Mouse (Mus musculus) C2C12 (cell line): ENCODE data around the gene Nyx. TPM values are rescaled to one million over a fixed set of nuclear protein-coding genes. Genes with fewer than 3 reads are reported as not detected.
"Not testable (repeated sequence)": the region's sequence is repeated elsewhere in the genome, so short reads cannot be mapped to it uniquely, and the experiment has no call there.

Experiments
- H3K27me3 ChIP-seq: one replicate; pipeline ENCODE4 v1.6.1; 2011; ENCODE audit not compliant: control insufficient read depth, insufficient read depth, insufficient read length
- H3K36me3 ChIP-seq: one replicate; pipeline ENCODE4 v1.6.1; 2011; ENCODE audit not compliant: control insufficient read depth, insufficient read depth
- H3K4me3 ChIP-seq: one replicate; pipeline ENCODE4 v1.5.1; 2011; ENCODE audit warnings: mild to moderate bottlenecking, control low read depth; ENCODE audit not compliant: poor library complexity, insufficient read depth, severe bottlenecking
- H3K79me2 ChIP-seq: one replicate; pipeline ENCODE4 v1.6.1; 2011; ENCODE audit not compliant: control insufficient read depth, insufficient read depth
- H3K79me3 ChIP-seq: one replicate; pipeline ENCODE4 v1.6.1; 2011; ENCODE audit warnings: low read depth, control low read depth
- H3ac ChIP-seq: one replicate; pipeline ENCODE3; 2011; ENCODE audit warnings: low read depth; ENCODE audit not compliant: control insufficient read depth, insufficient read length
- CEBPB ChIP-seq: IDR thresholded peaks from one replicate; pipeline ENCODE4 v1.6.1; 2011; ENCODE audit warnings: low read depth, mild to moderate bottlenecking, control low read depth, moderate library complexity
- CTCF ChIP-seq: IDR thresholded peaks from one replicate; pipeline ENCODE4 v1.5.1; 2011; ENCODE audit not compliant: control insufficient read depth, insufficient read depth, insufficient read length
- FOSL1 ChIP-seq: IDR thresholded peaks from one replicate; pipeline ENCODE4 v1.8.0; 2011; ENCODE audit warnings: mild to moderate bottlenecking, low read length; ENCODE audit not compliant: poor library complexity, insufficient read depth, severe bottlenecking
- MAX ChIP-seq: IDR thresholded peaks from one replicate; pipeline ENCODE4 v1.6.1; 2011; ENCODE audit warnings: mild to moderate bottlenecking, control low read depth
- MYOD1 ChIP-seq: IDR thresholded peaks from one replicate; pipeline ENCODE4 v1.6.1; 2011; ENCODE audit warnings: low read depth; ENCODE audit not compliant: control insufficient read depth, insufficient read length
- MYOG ChIP-seq: IDR thresholded peaks from one replicate; pipeline ENCODE4 v1.6.1; 2011; ENCODE audit not compliant: control insufficient read depth, insufficient read length; ENCODE audit errors: extremely low read depth
- USF1 ChIP-seq: IDR thresholded peaks from one replicate; pipeline ENCODE4 v1.6.1; 2011; ENCODE audit warnings: low read depth, mild to moderate bottlenecking, control low read depth, moderate library complexity
- long read RNA-seq, 2 experiments: library from polyadenylated mRNA; unstranded; transcript quantifications; one replicate each; pipeline ENCODE4 v2.0.0; 2019 to 2020
- polyA plus RNA-seq: library from polyadenylated mRNA; unstranded; fragments of >200 nt; fragmentation: generic; extraction: Trizol; gene quantifications from one replicate; pipeline ENCODE4 v1.2.1, GENCODE M21; 2012; ENCODE audit warnings: missing spikeins

The Nyx gene
- polyA plus RNA-seq, result 0.01 TPM
- long read RNA-seq, experiment 1, result 0 reads
- long read RNA-seq, experiment 2, result 0 reads

DNA sequence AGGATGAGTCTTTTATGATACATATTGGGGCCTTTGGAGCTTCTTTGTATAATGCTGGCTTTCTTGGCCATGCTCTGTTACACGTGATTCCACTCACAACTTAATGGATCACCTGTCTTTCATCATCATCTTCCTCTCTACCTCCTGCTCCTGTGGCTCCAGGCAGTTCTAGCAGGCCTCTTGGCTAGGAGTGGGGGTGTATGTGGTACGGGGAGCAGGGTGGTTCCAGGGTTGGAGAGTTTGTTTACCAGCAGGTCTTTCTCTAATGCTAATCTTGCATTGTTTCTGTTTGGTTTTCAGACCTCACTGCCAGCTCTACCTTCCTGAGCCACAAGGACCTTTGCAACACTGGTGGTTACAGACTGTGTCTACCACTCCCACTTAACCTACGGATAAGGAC, at the start of gene Nyx:
Gene Nyx, plus strand, starts transcription at position 301 of the 400 bp plus-strand sequence.
- Histone ChIP-seq H3K27me3 (no peaks in the 10 kb centered on the region), H3ac (no peak within 1 kb of the TSS), H3K79me3 (no peaks in the 10 kb centered on the region), H3K79me2 (no peaks in the 10 kb centered on the region), H3K36me3 (no peaks in the 10 kb centered on the region), H3K4me3 (no peak within 1 kb of the TSS)
- TF ChIP-seq MYOG (no peak), CEBPB (no peak), FOSL1 (no peak), USF1 (no peak), MYOD1 (no peak), MAX (no peak), CTCF (no peak)

DNA sequence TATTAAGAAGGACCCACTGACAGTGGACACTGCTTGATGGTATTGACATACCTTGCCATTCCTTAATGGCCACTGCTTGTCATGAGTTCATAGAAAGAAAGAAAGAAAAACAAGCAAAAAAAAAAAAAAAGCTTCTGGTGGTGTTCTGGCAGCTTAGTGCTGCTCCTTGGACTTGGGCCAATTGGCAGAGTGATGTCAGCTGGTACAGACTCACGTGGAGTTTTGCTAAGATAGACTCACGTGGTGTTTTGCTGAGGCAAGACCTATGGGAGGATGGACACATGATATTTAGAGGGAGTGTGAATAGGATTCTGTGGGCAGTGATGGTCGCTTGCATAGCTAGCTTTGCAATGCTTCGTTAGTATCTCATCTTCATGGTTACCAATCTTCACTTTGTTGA, 43.9 kb upstream of the Nyx start:
- Histone ChIP-seq H3K4me3 (no peak overlapping the region), H3K36me3 (no peaks in the 10 kb centered on the region), H3ac (no peak overlapping the region), H3K79me3 (no peaks in the 10 kb centered on the region), H3K27me3 (no peaks in the 10 kb centered on the region), H3K79me2 (no peaks in the 10 kb centered on the region)
- no peak for TF ChIP-seq MAX
- no peak for TF ChIP-seq MYOD1
- TF ChIP-seq MYOG, result no peak
- no peak for TF ChIP-seq CTCF

DNA sequence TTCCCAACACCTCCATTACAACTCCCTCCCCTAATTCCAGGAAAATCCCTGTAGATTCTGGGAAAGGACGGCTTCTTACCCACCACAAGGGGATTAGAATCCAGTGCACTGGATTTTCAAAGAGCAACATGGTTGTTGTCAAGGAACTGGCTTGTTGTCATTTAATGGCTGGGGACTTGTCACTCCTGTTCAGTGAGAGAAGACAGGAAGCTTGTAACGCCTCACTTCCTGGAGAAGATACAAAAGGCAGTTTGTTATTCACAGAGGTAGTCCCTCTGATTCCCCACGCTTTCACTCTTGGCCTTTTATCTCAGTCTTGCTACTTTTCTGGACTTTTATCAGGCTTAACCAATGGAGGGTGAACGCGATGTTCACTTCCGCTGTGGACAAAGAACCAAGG, 34.5 kb upstream of the Nyx start:
- no peak overlapping the region for H3ac ChIP-seq
- H3K4me3 ChIP-seq, result no peak overlapping the region
- no peaks in the 10 kb centered on the region for H3K79me2 ChIP-seq
- H3K79me3 ChIP-seq, result no peaks in the 10 kb centered on the region
- H3K36me3 ChIP-seq, result no peaks in the 10 kb centered on the region
- no peaks in the 10 kb centered on the region for H3K27me3 ChIP-seq
- TF ChIP-seq FOSL1, result no peak
- TF ChIP-seq CEBPB, result no peak
- no peak for TF ChIP-seq MYOG
- TF ChIP-seq MYOD1, result no peak
- TF ChIP-seq MAX, result no peak
- no peak for TF ChIP-seq CTCF
- no peak for TF ChIP-seq USF1

DNA sequence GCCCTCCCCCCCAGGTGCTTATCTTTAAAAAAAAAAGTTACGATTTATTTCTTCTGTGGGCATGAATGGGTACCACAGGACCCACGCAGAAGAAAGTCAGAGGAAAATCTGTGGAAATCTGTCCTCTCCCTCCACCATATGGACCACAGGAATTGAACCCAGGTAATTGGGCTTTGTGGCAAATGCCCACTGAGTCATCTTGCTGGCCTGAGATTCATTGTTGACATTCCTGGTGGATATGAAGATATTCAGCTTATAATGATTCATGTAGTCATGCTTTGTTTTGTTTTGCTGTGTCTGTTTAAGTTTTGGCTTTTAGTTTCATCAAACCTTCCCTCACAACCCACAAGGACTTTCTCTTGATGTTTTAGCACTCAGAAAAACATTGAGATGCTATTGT, 29.9 kb upstream of the Nyx start:
- not testable (repeated sequence) for H3ac ChIP-seq, H3K27me3 ChIP-seq, H3K79me2 ChIP-seq, H3K36me3 ChIP-seq, H3K79me3 ChIP-seq, H3K4me3 ChIP-seq

DNA sequence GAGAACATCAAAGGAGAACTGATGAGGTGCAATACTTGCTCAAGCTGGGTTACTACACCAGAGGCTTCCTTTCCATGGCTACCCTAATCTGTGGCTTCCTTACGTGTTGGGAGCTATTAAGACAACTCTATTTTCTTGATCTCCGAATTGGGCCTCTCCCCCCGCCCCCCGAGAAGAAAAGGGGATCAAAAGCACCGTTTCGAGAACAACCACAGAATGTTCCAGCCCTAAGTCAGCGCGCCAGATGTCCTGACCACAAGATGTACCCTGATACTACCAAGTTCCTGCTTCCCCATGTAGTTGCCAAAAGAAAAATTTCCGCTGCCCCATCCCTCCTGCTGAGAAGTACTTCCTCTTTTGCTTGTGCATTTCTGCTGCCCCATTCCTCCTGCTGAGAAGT, 9.4 kb upstream of the Nyx start:
- H3K4me3 ChIP-seq, H3ac ChIP-seq, H3K36me3 ChIP-seq, H3K79me3 ChIP-seq, H3K79me2 ChIP-seq, H3K27me3 ChIP-seq: not testable (repeated sequence)

DNA sequence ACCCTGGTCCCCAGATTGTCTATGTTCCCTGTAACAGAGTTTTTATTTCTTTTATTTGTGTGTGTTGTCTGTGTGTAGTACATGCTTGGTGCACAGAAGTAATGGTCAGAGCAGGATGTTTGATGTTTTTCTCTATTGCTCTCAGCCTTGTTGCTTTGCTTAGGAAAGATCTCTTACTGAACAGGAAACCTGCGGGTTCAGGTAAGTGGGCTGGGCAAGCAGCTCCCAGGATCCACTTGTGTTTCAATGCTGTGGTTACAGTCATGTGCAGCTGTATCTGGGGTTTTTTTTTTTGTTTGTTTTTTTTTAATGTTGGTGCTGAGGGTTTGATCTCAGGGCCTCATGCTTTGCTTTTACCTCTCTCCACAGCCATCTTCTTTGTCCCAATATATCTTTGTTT, 7.1 kb upstream of the Nyx start:
- no peaks in the 10 kb centered on the region for H3K36me3 ChIP-seq
- H3K4me3 ChIP-seq, result no peak overlapping the region
- TF ChIP-seq MAX (no peak), USF1 (no peak), FOSL1 (no peak), CTCF (no peak), MYOD1 (no peak), MYOG (no peak), CEBPB (no peak)
- H3K27me3 ChIP-seq, result no peaks in the 10 kb centered on the region
- H3K79me3 ChIP-seq, result no peaks in the 10 kb centered on the region
- H3ac ChIP-seq, result no peak overlapping the region
- no peaks in the 10 kb centered on the region for H3K79me2 ChIP-seq
